Mouse (Mus musculus) adrenal gland, adult (tissue): ENCODE data around the gene Vps35l.

Experiments used
- DNase-seq, 2 experiments: peaks; one replicate each; pipeline ENCODE4 v3.0.0; 2022 to 2023; ENCODE audit warnings: low spot score in 1 of 2; ENCODE audit not compliant: inconsistent age in 2 of 2

The Vps35l gene

DNA sequence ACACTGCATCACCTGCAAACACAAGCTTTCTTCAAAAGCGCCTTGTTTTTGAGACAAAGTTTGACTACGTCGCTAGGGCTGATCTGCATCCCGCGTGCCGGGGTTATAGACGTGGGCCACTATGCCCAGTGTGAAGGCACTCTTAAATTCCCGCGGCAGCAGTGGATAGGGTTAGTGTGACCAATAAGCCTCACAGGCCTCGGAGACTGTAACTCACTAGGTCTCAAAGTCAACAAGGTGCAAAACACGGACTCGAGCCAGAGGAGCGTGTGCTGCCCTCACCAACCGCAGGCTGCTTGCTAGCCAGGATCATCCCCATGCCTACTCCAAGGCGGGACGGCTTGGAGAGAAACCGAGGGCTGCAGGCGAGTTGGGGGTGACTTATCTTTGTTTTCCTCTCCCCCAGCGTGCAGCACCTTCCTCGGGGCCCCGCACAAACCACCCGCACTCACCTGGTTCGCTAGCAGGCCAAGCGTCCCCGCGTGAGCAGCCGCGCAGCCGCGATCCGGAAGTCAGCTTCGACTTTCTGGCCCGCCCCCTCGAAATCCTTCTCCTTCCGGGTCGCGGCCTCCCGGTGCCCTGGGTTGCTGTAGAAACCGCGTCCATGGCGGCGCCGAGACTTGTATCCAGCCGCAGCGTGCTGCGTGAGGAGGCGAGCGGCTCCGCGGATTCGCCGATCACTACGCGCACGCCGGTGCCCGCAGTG is 115.3 kb downstream of the Vps35l start, which contains the start of gene Iqck:
Gene Iqck (plus strand): TSS at position 582 of the 706 bp plus-strand sequence.
- peak; percentile 93 to 98 for DNase-seq

DNA sequence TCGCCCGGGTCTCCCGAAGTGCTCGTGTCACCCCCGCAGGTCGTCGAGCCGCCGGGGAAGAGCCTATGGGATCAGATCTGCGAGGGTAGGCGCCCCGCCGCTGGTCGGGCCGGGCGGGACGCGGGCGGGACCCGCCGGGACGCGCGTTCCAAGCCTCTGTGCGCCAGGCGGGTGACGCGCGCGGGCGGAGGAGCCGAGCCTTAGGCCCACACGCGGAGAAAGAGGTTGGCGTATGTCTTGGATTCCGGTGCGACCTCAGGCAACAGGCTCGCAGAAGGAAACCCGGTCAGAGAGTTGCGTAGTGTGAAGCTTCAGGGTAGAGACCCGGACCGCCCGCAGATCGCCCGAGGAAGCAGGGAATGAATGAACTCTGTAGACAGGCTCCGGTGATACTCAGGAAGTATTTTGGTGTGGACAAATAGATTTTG is 115.9 kb downstream of the Vps35l start, which contains the start of gene Knop1:
Gene Knop1 (minus strand): TSS at position 378 of the 428 bp plus-strand sequence.
- DNase-seq = no peak

DNA sequence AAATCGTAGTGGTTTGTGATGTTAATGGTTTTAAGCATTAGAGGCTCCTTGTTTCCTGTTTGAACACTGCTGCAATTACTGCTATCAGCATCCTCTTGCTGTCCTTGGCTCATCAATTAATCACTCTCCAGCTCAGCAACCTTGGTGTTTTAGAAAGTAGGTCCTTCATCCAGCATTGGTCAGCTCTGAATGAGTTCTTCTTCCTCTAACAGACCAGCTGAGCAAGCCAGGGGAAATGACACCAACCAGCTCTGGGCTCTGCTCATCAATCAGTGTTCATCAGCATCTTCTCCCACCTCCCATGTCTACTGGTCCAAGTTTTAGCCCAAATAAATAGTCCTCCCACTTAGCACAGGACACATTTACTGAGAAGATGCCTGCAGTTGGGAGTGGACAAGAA is 118.6 kb downstream of the Vps35l start:
- DNase-seq = peak in 1 of 2 experiments; percentile 81

DNA sequence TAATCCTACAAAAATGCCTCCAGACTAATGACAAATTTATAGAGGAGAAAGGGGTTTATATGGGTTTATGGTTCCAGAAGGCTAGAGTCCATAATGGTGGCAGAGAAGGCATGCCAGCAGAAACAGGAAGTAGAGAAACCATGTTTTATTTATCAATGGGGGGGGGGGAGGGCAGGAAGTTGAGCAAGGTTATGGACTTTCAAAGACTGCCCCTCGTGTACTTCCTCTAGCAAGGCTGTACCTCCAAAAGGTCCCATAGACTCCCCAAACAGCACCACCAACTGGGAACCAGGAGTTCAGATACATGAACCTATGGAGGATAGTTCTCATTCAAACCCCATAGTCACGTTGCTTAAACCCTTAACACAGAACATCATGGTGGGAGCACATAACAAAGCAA is 125.3 kb downstream of the Vps35l start:
- DNase-seq = no peak

DNA sequence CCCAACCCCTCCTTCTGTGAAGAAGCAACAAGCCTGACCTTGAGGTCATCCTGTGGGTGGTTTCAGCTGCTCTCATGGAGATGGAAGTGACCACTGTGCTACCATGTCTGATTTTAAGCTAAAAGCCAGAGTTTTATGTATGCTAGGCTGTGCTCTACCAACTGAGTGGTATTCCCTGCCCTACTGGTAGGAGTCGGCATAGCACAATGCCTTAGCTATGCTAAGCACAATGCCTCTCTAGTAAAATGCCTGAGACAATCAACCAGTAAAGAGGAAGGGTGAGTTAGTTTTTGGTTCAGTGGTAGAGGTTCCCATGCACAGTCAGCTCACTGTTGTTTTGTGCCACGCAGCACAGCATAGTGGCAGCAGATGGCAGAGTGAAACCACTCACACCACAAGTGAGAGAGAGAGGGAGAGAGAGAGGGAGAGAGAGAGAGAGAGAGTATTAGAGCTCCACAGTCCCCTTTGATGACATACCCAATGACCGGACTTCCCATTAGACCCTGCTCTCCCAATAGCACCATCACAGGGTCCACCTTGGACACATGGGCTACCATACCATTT is 139.5 kb downstream of the Vps35l start:
- no peak for DNase-seq

DNA sequence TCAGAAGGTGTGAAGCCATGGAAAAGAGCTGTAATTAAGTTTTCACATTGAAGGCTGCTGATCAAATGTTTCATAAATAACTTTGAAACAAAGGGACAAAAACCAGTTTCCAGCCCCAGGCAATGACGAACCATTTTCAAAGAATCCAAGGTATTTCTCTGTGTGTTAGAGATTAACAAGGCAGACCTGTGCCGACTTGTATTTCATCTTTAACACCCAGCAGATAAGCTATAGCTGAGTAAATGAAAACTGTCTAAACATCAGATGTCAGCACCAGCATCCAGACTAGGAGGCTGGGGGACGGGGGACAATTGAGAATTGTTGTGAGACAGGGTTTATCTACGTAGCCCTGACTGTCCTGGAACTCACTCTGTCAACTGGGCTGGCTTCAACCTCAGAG is 143.9 kb downstream of the Vps35l start:
- DNase-seq = no peak

DNA sequence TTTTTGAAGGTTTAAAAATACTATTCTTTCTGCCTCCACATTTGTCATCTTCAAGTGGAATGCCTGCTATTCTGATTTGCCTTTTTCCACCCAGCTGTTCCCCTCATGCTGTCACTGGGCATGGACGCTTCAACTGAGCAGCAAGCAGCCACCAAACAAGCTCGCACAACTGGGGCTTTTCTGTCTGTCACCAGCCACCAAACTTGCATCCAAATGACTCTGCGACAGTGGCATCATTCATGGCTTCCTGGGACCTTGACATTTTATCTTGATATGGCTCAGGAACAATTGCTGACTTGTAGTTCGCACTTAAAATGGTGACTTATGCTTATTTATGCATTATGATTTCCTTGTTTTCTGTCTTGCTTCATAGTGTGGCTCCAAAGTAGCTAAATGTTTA is 144.9 kb downstream of the Vps35l start:
- DNase-seq = peak; percentile 53 to 84

DNA sequence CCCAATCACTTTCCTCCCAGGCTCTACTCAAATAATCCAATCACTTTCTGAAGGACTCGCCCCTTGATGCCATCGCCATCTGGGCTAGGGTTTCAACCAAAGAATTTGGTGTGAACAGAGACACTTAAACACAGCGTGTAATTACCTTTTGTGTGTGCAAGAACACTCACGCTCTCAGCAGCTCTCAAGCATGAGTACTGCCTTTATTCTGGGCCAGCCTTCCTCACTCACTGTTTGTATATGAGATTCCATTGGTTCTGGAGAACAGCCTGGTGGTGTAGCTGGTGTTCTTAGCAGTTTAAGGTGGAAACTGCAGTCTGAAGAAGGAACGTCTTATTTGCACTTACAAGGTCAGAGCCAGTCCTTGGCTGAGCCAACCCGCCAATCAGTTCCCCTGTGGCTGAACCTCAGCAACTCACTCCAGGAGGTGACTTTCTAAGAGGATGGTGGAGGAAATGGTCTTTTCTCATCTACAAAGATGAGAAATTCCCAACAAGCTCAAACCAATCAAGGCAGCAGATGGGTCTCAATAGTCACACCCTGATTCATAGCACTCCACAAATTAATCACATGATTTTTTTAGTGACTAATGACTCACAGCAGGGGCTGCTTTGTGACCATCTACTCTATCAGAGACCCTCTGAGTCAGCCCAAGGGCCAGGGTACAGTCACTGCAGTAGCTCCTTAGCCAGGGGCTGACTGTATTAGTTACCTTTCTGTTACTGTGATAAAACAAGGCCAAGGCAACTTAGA is 147.5 kb downstream of the Vps35l start:
- DNase-seq = peak in 1 of 2 experiments; percentile 43

DNA sequence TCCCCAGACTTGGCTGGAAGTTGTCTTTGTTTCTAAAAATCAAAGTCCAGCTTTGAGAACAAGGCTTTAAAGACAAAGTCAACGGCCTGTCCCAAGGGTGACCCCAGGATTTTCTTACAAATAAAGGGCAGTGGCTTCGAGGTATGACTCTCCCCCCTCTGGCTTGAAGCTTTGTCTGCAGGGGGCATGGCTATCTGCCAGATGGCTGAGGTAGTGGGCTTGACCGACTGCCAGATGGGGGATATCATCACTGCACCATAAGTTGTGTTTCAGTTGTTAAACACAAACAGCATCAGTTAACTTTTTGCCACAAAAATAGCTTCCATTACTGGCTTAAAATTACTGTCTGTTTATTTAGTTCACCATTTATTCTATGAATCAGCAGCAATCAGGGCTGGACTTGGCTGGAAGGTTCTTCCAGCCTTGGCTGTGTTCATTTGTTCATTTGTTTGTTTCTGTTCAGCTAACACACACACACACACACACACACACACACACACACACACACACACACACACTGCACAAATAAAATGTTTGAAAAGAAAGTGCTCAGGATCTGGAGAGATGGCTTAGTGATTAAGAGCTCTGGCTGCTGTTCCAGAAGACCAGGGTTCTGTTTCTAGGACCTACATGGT is 149.1 kb downstream of the Vps35l start:
- DNase-seq = no peak
